Mouse (Mus musculus): ENCODE results near the gene Arhgef7. TPM values are rescaled to one million over a fixed set of nuclear protein-coding genes. Genes with fewer than 3 reads are reported as not detected.

Arhgef7 gene
- polyA plus RNA-seq, 1 experiment: 27.4 TPM

GRCm38 (mm10) chr8:11712244-11712643 lies 15.3 kb upstream of the Arhgef7 start:
- no peak overlapping the region for H3K27ac ChIP-seq (ENCODE audit: insufficient read depth, low read depth, low read length)
- WGBS: 87% methylated on average over 6 of the region's 6 CpGs

DNA sequence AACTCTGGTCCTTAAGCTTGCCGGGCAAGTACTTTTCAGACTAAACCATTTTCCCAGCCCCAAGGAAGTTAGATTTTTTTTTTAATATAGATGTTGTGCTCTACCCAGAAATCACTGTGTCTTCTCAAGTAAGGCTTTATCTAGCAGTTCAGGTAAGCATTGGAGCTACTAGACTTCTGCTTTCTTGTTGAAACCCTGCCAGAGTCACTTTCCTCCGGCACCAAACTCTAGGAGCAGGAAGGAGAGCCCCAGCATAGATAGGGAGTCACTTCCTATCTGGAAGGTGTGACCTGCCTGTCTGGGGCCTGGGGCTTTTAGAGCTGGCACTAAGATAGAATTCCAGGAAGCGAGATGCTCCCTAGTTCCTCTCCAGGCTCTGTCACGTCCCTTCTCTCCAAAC lies 10.3 kb upstream of the Arhgef7 start:
- WGBS: 66% methylated on average over 4 of the region's 4 CpGs

More at GRCm38 (mm10) chr8:11712244-11712643, 15.3 kb upstream of the Arhgef7 start:
- Histone ChIP-seq H3K27me3 (ENCODE audit: control insufficient read depth, insufficient read depth, low read length) (no peaks in the 10 kb centered on the region), H3K4me3 (ENCODE audit: low read depth, low read length) (no peak overlapping the region), H3K36me3 (ENCODE audit: control insufficient read depth, insufficient read depth, low read length) (no peaks in the 10 kb centered on the region), H3K4me1 (ENCODE audit: control insufficient read depth, insufficient read depth, insufficient read length, low read length) (peaks cover 31% of the 10 kb centered on the region; the same call in 1 of the 2 replicates)
- TF ChIP-seq CTCF (IDR thresholded peaks at IDR 0.05; ENCODE audit: extremely low read depth, insufficient read length, insufficient replicate concordance, low read depth, low read length) (peak; percentile 47; the same call in 1 of the 2 replicates), POLR2A (IDR thresholded peaks at IDR 0.05; ENCODE audit: low read depth, low read length) (no peak)

GRCm38 (mm10) chr8:11727273-11727650 lies 259 bp upstream of the Arhgef7 start:
- Histone ChIP-seq H3K4me1 (ENCODE audit: control insufficient read depth, insufficient read depth, insufficient read length, low read length) (peaks cover 5% of the 10 kb centered on the region), H3K36me3 (ENCODE audit: control insufficient read depth, insufficient read depth, low read length) (no peaks in the 10 kb centered on the region), H3K27me3 (ENCODE audit: control insufficient read depth, insufficient read depth, low read length) (peaks cover 48% of the 10 kb centered on the region), H3K27ac (ENCODE audit: insufficient read depth, low read depth, low read length) (no peak overlapping the region), H3K4me3 (ENCODE audit: low read depth, low read length) (peak overlapping the region; percentile 58)
- TF ChIP-seq POLR2A (IDR thresholded peaks at IDR 0.05; ENCODE audit: low read depth, low read length) (no peak), CTCF (IDR thresholded peaks at IDR 0.05; ENCODE audit: extremely low read depth, insufficient read length, insufficient replicate concordance, low read depth, low read length) (no peak)
- WGBS: 5% methylated on average over 22 of the region's 22 CpGs

More for the DNA sequence above, 10.3 kb upstream of the Arhgef7 start:
- TF ChIP-seq POLR2A (IDR thresholded peaks at IDR 0.05; ENCODE audit: low read depth, low read length) (no peak), CTCF (IDR thresholded peaks at IDR 0.05; ENCODE audit: extremely low read depth, insufficient read length, insufficient replicate concordance, low read depth, low read length) (no peak)
- Histone ChIP-seq H3K27ac (ENCODE audit: insufficient read depth, low read depth, low read length) (no peak overlapping the region), H3K4me3 (ENCODE audit: low read depth, low read length) (no peak overlapping the region), H3K36me3 (ENCODE audit: control insufficient read depth, insufficient read depth, low read length) (no peaks in the 10 kb centered on the region), H3K4me1 (ENCODE audit: control insufficient read depth, insufficient read depth, insufficient read length, low read length) (peaks cover 4% of the 10 kb centered on the region; the same call in 1 of the 2 replicates), H3K27me3 (ENCODE audit: control insufficient read depth, insufficient read depth, low read length) (0 out of 2 replicates have a peak, but pooled peaks cover 2% of the 10 kb centered on the region)

- 2% methylated on average over 61 of the region's 61 CpGs for WGBS
- Histone ChIP-seq H3K4me3 (ENCODE audit: low read depth, low read length) (peak overlapping the region; percentile 58), H3K27ac (ENCODE audit: insufficient read depth, low read depth, low read length) (no peak overlapping the region), H3K36me3 (ENCODE audit: control insufficient read depth, insufficient read depth, low read length) (no peaks in the 10 kb centered on the region), H3K4me1 (ENCODE audit: control insufficient read depth, insufficient read depth, insufficient read length, low read length) (peaks cover 5% of the 10 kb centered on the region), H3K27me3 (ENCODE audit: control insufficient read depth, insufficient read depth, low read length) (peaks cover 44% of the 10 kb centered on the region)
- no peak for TF ChIP-seq CTCF (IDR thresholded peaks at IDR 0.05; ENCODE audit: extremely low read depth, insufficient read length, insufficient replicate concordance, low read depth, low read length)
- no peak for TF ChIP-seq POLR2A (IDR thresholded peaks at IDR 0.05; ENCODE audit: low read depth, low read length)
Measured at GRCm38 (mm10) chr8:11728482-11729295, 1.2 kb downstream of the Arhgef7 start.

- peaks cover 5% of the 10 kb centered on the region for H3K4me1 ChIP-seq (ENCODE audit: control insufficient read depth, insufficient read depth, insufficient read length, low read length)
- 64% methylated on average over 12 of the region's 12 CpGs for WGBS
- no peak overlapping the region for H3K4me3 ChIP-seq (ENCODE audit: low read depth, low read length)
- H3K36me3 ChIP-seq (ENCODE audit: control insufficient read depth, insufficient read depth, low read length): no peaks in the 10 kb centered on the region
- H3K27me3 ChIP-seq (ENCODE audit: control insufficient read depth, insufficient read depth, low read length): peaks cover 38% of the 10 kb centered on the region
- H3K27ac ChIP-seq (ENCODE audit: insufficient read depth, low read depth, low read length): no peak overlapping the region
- TF ChIP-seq CTCF (IDR thresholded peaks at IDR 0.05; ENCODE audit: extremely low read depth, insufficient read length, insufficient replicate concordance, low read depth, low read length) (no peak), POLR2A (IDR thresholded peaks at IDR 0.05; ENCODE audit: low read depth, low read length) (no peak)
Measured at GRCm38 (mm10) chr8:11730271-11730940, 2.9 kb downstream of the Arhgef7 start.

- H3K27ac ChIP-seq (ENCODE audit: insufficient read depth, low read depth, low read length): no peak overlapping the region
- TF ChIP-seq POLR2A (IDR thresholded peaks at IDR 0.05; ENCODE audit: low read depth, low read length) (no peak), CTCF (IDR thresholded peaks at IDR 0.05; ENCODE audit: extremely low read depth, insufficient read length, insufficient replicate concordance, low read depth, low read length) (no peak)
- H3K27me3 ChIP-seq (ENCODE audit: control insufficient read depth, insufficient read depth, low read length): 0 out of 2 replicates have a peak, but pooled peaks cover 4% of the 10 kb centered on the region
- 35% methylated on average over 15 of the region's 15 CpGs for WGBS
- H3K4me3 ChIP-seq (ENCODE audit: low read depth, low read length): no peak overlapping the region
- peaks cover 5% of the 10 kb centered on the region; the same call in 1 of the 2 replicates for H3K4me1 ChIP-seq (ENCODE audit: control insufficient read depth, insufficient read depth, insufficient read length, low read length)
- no peaks in the 10 kb centered on the region for H3K36me3 ChIP-seq (ENCODE audit: control insufficient read depth, insufficient read depth, low read length)
Measured at GRCm38 (mm10) chr8:11735672-11736235, 8.2 kb downstream of the Arhgef7 start.

All from small intestine, adult 2 months (tissue).